Mouse (Mus musculus) embryonic facial prominence, embryonic 15.5 days (tissue): ENCODE results near the gene Hmgn2. TPM values are rescaled to one million over a fixed set of nuclear protein-coding genes. Genes with fewer than 3 reads are reported as not detected.
A peak's percentile ranks its signal among the peaks of the same experiment; 100 is the strongest.
"Not testable (repeated sequence)": the region's sequence is repeated elsewhere in the genome, so short reads cannot be mapped to it uniquely, and the experiment has no call there.

Source experiments
- ATAC-seq: fragments of 200-750 bp; cut with Nextera tagmentation; 2 replicates; pipeline ENCODE4 v1.8.0; 2017; ENCODE audit warnings: low read depth, moderate TSS enrichment; ENCODE audit not compliant: insufficient number of reproducible peaks, low FRiP score, low TSS enrichment
- H3K27ac ChIP-seq: fragments of 300-500 bp; sonication (generic); replicated peaks from 2 replicates; pipeline ENCODE4 v1.5.1; 2015; ENCODE audit warnings: mild to moderate bottlenecking, inconsistent platforms
- H3K27me3 ChIP-seq: fragments of 300-500 bp; sonication (generic); 2 replicates; pipeline ENCODE4 v1.6.1; 2015; ENCODE audit warnings: inconsistent platforms
- H3K36me3 ChIP-seq: fragments of 300-500 bp; sonication (generic); 2 replicates; pipeline ENCODE4 v1.6.1; 2015; ENCODE audit warnings: mild to moderate bottlenecking, inconsistent platforms
- H3K4me1 ChIP-seq: fragments of 300-500 bp; sonication (generic); 2 replicates; pipeline ENCODE4 v1.6.1; 2015; ENCODE audit warnings: inconsistent platforms
- H3K4me2 ChIP-seq: fragments of 300-500 bp; sonication (generic); replicated peaks from 2 replicates; pipeline ENCODE4 v1.6.1; 2015; ENCODE audit warnings: mild to moderate bottlenecking, inconsistent platforms
- H3K4me3 ChIP-seq: fragments of 300-500 bp; sonication (generic); replicated peaks from 2 replicates; pipeline ENCODE4 v1.5.1; 2015; ENCODE audit warnings: mild to moderate bottlenecking, inconsistent platforms
- H3K9ac ChIP-seq: fragments of 300-500 bp; sonication (generic); 2 replicates; pipeline ENCODE4 v1.6.1; 2015; ENCODE audit warnings: inconsistent platforms
- H3K9me3 ChIP-seq: fragments of 300-500 bp; sonication (generic); replicated peaks from 2 replicates; pipeline ENCODE4 v1.6.1; 2016; ENCODE audit warnings: inconsistent platforms
- WGBS: fragments of 180-500 bp; shearing (Covaris S2); methylation state at CpG from one replicate; pipeline ENCODE4 v1.1.7; 2015; 5-methylcytosine and 5-hydroxymethylcytosine counted together
- polyA plus RNA-seq: library from polyadenylated mRNA; unstranded; fragments of >200 nt; fragmentation: Nextera tagmentation; extraction: Ambion mirVana; gene quantifications from 2 replicates; pipeline ENCODE4 v1.2.1, GENCODE M21; 2015

The Hmgn2 gene
- polyA plus RNA-seq, 1 experiment from 2014 or later = 1,961 TPM

DNA sequence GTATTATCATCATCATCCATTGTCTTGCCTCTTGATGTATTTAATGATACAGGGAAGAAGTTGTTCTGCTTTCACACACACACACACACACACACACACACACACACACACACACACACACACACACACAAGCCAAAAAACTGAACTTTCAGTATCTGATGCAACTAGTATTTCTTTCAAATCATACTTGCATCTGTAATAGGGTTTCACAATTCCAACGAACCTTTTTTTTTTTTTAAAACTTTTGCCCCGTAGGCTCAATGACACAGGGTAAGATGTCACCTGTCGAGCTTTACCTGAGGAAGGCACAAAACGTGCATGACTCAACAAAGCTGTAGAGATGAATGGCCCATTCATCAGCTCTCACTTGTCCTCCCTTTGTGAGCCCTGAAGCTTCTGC is 33.8 kb upstream of the Hmgn2 start:
- Histone ChIP-seq H3K4me3 (no peak overlapping the region), H3K4me1 (peaks cover 5% of the 10 kb centered on the region), H3K36me3 (no peaks in the 10 kb centered on the region), H3K9me3 (no peaks in the 10 kb centered on the region), H3K27ac (no peak overlapping the region), H3K27me3 (no peaks in the 10 kb centered on the region), H3K4me2 (no peak overlapping the region), H3K9ac (no peak overlapping the region)
- WGBS = 37% methylated on average over 4 of the region's 4 CpGs
- no peak for ATAC-seq

DNA sequence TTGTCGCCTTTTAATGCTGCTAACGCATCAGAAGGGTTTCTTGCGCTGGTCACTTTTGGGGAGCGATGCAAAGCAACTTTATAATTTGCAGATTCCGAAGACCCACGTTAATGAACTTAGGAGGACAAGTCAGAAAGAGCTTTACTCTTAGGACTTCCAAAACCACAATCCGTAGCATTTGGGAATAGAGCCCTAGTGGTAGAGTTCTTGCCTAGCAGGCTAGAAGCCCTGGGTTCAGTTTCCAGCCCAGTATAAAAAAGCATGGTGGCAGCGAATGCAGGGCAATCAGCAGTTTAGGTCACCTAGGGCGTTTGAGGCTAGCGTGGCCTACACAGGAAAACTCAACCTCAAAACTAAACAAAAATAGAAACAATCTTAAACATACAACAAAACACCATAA is 33.3 kb upstream of the Hmgn2 start:
- H3K4me1 ChIP-seq = peaks cover 5% of the 10 kb centered on the region
- no peak overlapping the region for H3K27ac ChIP-seq
- no peak overlapping the region for H3K4me3 ChIP-seq
- 43% methylated on average over 10 of the region's 10 CpGs for WGBS
- ATAC-seq = no peak
- no peak overlapping the region for H3K4me2 ChIP-seq
- H3K27me3 ChIP-seq = no peaks in the 10 kb centered on the region
- H3K36me3 ChIP-seq = no peaks in the 10 kb centered on the region
- H3K9ac ChIP-seq = no peak overlapping the region
- H3K9me3 ChIP-seq = no peaks in the 10 kb centered on the region

DNA sequence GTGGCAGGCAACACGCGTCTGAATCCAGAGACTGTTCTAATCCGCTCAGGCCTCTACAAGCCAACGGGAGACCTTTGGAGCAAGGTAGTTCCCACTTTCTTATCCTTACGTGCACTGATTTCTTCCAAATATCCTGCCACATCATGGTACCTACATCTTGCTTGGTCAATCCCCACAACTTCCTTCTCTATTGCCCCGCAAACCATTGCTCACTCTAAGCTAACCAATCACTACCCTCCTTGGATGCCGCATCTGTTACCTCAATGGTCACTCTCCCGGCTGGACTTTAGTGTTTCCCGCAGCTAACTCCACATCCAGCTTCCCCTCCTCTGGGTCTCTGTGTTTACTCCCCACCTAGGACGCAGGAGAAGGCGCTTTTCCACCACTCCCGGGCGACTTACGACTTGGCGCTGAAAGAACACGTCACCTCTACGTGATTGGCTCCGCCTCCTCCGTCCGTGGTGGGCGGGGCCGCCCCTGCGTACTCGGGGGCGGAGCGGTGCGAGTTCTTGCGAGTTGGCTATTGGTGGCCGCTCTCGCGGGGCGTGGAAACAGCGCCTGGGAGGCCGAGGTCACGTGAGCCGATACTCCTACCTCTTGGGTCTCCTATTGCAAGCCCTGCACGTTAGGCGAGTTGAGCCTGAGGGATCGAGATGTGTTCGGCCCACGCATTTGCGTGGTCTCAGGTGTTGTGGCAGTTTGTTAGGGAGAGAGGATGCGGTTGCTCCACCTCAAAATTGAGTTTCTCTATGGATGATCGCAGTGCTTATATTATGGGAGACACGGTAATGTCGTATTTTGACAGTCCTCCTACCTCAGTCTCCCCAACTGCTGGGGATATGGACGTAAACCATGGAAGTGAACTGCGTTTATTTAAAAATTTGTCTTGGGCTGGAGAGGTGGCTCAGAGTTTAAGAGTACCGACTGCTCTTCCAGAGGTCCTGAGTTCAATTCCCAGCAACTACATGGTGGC is 32.3 kb upstream of the Hmgn2 start, which contains the start of gene Dhdds:
Dhdds (minus strand) TSS at position 453 of the 973 bp plus-strand sequence.
- peaks cover 5% of the 10 kb centered on the region for H3K4me1 ChIP-seq
- no peaks in the 10 kb centered on the region for H3K27me3 ChIP-seq
- WGBS = under 1% methylated on average over 49 of the region's 49 CpGs
- no peaks in the 10 kb centered on the region for H3K9me3 ChIP-seq
- H3K9ac ChIP-seq = peak within 1 kb of the TSS; percentile 75
- H3K27ac ChIP-seq = peak within 1 kb of the TSS; percentile 78; the same call in 1 of the 2 replicates
- peak within 1 kb of the TSS; percentile 80 for H3K4me2 ChIP-seq
- H3K4me3 ChIP-seq = peak within 1 kb of the TSS; percentile 81
- ATAC-seq = peak; percentile 98
- H3K36me3 ChIP-seq = peaks cover 7% of the 10 kb centered on the region

DNA sequence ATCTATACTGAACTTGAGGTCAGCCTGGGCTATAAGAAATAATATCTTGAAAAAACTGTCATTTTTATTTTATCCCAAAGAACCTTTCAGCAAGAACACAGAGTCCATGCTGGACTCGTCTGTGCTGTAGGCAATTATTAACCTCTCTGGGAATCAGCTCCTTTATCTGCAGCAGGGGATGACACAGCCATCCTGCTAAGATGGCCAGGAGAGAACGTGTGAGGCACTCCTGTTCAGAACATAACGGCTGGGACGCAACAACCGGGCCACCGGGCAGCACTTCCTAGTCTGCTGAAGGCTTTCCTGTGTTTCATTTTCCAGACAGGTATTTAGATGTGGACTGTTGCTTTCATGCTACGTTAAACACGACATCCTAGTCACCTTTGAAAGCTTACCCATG is 26.2 kb upstream of the Hmgn2 start:
- Histone ChIP-seq H3K27ac (no peak overlapping the region), H3K4me2 (no peak overlapping the region), H3K27me3 (no peaks in the 10 kb centered on the region), H3K4me1 (peaks cover 3% of the 10 kb centered on the region), H3K9ac (no peak overlapping the region), H3K36me3 (peaks cover 62% of the 10 kb centered on the region), H3K4me3 (no peak overlapping the region), H3K9me3 (no peaks in the 10 kb centered on the region)
- WGBS = 95% methylated on average over 8 of the region's 8 CpGs
- no peak for ATAC-seq

DNA sequence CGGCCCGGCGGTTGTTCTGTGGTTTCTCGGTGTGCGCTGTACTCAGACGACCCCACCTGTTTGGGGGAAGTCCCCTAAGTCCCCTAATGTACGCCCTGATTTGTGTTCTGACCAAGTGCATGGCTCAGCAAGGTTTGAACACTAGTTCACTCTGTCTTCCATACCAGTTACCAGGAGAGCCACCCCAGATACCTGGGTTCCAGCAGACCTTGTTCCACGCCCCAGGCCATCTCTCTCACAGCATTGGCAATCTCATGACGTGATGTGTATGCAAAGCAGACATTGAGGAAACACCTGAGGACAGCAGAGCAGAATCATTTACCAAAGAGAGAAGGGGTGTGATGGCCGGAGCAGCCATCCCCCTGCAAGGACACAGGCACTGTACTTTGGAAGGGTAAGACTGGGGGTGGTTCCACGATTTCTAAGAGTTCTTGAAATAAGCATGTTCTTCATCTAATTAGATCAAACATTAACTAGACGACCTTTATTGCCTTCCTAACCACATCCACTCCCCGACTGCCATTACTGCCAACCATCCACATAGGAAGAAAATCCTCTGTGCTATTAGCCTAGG is 22.7 kb upstream of the Hmgn2 start:
- Histone ChIP-seq H3K36me3 (peaks cover 88% of the 10 kb centered on the region), H3K9me3 (no peaks in the 10 kb centered on the region), H3K27ac (no peak overlapping the region), H3K27me3 (no peaks in the 10 kb centered on the region), H3K4me1 (no peaks in the 10 kb centered on the region), H3K9ac (no peak overlapping the region), H3K4me3 (no peak overlapping the region), H3K4me2 (no peak overlapping the region)
- no peak for ATAC-seq
- 85% methylated on average over 13 of the region's 13 CpGs for WGBS

DNA sequence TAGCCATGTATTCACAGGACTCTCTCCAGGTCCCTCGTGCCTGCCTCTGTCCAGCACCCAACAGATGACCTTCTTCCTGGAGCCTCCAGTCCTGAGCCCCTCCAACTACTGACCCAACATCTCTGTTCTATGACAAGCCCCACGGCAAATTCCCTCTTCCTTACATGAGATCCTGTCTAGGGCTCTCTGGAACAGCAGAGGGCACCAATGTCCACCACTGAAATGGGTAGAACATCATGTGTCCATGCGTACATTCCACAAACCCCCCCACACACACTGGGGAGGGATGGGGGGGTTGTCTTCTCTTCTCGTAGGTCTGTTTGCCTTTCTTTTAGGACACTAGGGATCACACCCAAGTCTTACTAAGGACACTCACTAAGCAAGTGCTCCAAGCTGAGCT is 21.6 kb upstream of the Hmgn2 start:
- WGBS = 68% methylated on average over 4 of the region's 4 CpGs
- H3K36me3 ChIP-seq = peaks cover 82% of the 10 kb centered on the region
- no peak overlapping the region for H3K9ac ChIP-seq
- H3K27ac ChIP-seq = no peak overlapping the region
- no peak overlapping the region for H3K4me2 ChIP-seq
- no peaks in the 10 kb centered on the region for H3K9me3 ChIP-seq
- H3K27me3 ChIP-seq = no peaks in the 10 kb centered on the region
- ATAC-seq = no peak
- no peak overlapping the region for H3K4me3 ChIP-seq
- no peaks in the 10 kb centered on the region for H3K4me1 ChIP-seq

DNA sequence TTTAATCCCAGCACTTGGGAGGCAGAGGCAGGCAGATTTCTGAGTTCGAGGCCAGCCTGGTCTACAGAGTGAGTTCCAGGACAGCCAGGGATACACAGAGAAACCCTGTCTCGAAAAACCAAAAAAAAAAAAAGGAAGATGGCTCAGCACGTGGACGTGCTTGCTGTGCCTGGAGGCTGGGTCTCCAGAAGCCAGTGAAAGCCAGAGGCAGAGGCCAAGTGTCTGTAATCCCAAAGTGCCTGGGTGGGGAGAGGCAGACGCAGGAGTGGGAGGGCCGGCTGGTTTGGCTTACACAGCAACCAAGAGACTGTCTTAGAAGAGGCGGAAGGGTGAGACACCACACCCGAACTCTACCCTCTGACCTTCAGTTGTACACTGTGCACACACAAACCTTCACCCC is 19.8 kb upstream of the Hmgn2 start:
- not testable (repeated sequence) for H3K27ac ChIP-seq, H3K9me3 ChIP-seq, H3K4me1 ChIP-seq, H3K4me2 ChIP-seq, H3K27me3 ChIP-seq, H3K9ac ChIP-seq, H3K4me3 ChIP-seq, ATAC-seq
- WGBS = 89% methylated on average over 8 of the region's 8 CpGs
- H3K36me3 ChIP-seq = peaks cover 65% of the 10 kb centered on the region

- no peak overlapping the region for H3K4me3 ChIP-seq
- peaks cover 70% of the 10 kb centered on the region for H3K36me3 ChIP-seq
- H3K27ac ChIP-seq = no peak overlapping the region
- no peaks in the 10 kb centered on the region for H3K9me3 ChIP-seq
- no peak overlapping the region for H3K4me2 ChIP-seq
- H3K27me3 ChIP-seq = no peaks in the 10 kb centered on the region
- H3K4me1 ChIP-seq = no peaks in the 10 kb centered on the region
- H3K9ac ChIP-seq = no peak overlapping the region
- WGBS = 78% methylated on average over 13 of the region's 13 CpGs
- ATAC-seq = no peak
Observed at GRCm38 (mm10) chr4:133982936-133983335, 14.5 kb upstream of the Hmgn2 start.

DNA sequence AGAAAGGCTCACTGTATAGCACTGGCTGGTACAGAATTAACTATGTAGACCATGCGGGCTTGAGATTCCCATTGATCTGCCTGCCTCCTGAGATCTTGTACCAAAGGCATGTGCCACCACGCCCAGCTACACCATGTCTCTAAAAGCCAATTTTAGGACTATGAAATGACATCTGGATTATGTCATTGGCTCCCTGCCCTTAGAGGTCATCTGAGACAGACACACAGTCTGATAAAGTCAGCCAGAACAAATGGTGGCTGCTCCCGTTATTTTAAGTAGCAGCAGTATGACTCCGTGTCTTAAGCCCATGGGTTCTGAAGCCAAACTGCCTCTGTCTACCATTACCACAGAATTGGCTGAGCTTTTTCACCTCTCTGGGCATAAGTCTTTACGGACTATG is 12.0 kb upstream of the Hmgn2 start:
- WGBS = 69% methylated on average over 5 of the region's 5 CpGs
- Histone ChIP-seq H3K4me3 (no peak overlapping the region), H3K9ac (no peak overlapping the region), H3K36me3 (peaks cover 62% of the 10 kb centered on the region), H3K27me3 (no peaks in the 10 kb centered on the region), H3K27ac (no peak overlapping the region), H3K4me2 (no peak overlapping the region), H3K4me1 (no peaks in the 10 kb centered on the region), H3K9me3 (no peaks in the 10 kb centered on the region)
- ATAC-seq = no peak

DNA sequence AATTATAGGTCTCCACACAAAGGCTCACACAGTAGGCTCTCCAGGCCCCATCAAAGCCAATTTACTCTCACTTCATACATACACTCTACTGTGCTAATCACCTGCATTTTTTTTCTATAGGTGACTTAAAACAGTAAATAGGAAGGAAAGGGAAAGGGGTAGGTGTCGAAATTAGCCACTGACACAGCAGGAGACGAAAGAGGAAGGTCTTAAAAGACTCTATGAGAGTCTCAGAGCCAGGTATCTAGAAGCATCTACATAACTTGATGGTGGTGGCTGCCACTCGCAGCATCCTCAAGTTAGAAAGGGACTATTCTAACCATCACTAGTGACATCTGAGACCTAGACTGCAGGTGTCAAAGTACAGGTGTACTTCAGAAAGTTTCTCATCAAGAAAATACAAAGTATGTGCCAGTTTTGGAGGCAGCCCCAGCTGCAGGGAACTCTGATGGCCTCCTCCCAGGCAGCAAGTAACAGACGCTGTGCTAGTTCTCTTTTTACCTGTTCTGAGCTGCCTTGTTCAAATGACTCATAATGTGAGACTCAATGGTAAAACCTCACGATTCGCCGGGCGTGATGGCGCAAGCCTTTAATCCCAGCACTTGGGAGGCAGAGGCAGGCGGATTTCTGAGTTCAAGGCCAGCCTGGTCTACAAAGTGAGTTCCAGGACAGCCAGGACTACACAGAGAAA is 9.7 kb upstream of the Hmgn2 start:
- no peak for ATAC-seq
- Histone ChIP-seq H3K9me3 (no peaks in the 10 kb centered on the region), H3K9ac (no peak overlapping the region), H3K4me1 (no peaks in the 10 kb centered on the region), H3K4me2 (no peak overlapping the region), H3K27ac (no peak overlapping the region), H3K27me3 (no peaks in the 10 kb centered on the region), H3K36me3 (peaks cover 61% of the 10 kb centered on the region), H3K4me3 (no peak overlapping the region)
- WGBS = 92% methylated on average over 10 of the region's 10 CpGs

- H3K9me3 ChIP-seq = no peaks in the 10 kb centered on the region
- WGBS = 58% methylated on average over 8 of the region's 8 CpGs
- no peak for ATAC-seq
- no peak overlapping the region for H3K4me2 ChIP-seq
- H3K4me3 ChIP-seq = no peak overlapping the region
- peaks cover 21% of the 10 kb centered on the region for H3K4me1 ChIP-seq
- H3K27me3 ChIP-seq = no peaks in the 10 kb centered on the region
- no peak overlapping the region for H3K9ac ChIP-seq
- H3K27ac ChIP-seq = no peak overlapping the region
- H3K36me3 ChIP-seq = peaks cover 21% of the 10 kb centered on the region
Observed at GRCm38 (mm10) chr4:133971741-133972140, 3.3 kb upstream of the Hmgn2 start.
